Mouse (Mus musculus) bone marrow, adult 2 months (tissue): ENCODE data around the gene 1700014D04Rik.

Source experiments
- CTCF ChIP-seq: fragments of 200-500 bp; IDR thresholded peaks from 2 replicates; pipeline ENCODE4 v1.5.1; 2011; ENCODE audit warnings: low read length, control low read depth; ENCODE audit not compliant: control insufficient read depth, insufficient read depth
- POLR2A ChIP-seq: fragments of 200-500 bp; IDR thresholded peaks from 2 replicates; pipeline ENCODE4 v1.6.1; 2011; ENCODE audit warnings: low read depth, mild to moderate bottlenecking, control low read depth, low read length, borderline replicate concordance; ENCODE audit not compliant: control insufficient read depth

- no peak for TF ChIP-seq CTCF
- no peak for TF ChIP-seq POLR2A
Observed at GRCm38 (mm10) chr13:59762791-59763190, 16.2 kb upstream of the 1700014D04Rik start.
